Comparison of ENCODE assay signal across 7 mouse cellular contexts in the genomic region with DNA sequence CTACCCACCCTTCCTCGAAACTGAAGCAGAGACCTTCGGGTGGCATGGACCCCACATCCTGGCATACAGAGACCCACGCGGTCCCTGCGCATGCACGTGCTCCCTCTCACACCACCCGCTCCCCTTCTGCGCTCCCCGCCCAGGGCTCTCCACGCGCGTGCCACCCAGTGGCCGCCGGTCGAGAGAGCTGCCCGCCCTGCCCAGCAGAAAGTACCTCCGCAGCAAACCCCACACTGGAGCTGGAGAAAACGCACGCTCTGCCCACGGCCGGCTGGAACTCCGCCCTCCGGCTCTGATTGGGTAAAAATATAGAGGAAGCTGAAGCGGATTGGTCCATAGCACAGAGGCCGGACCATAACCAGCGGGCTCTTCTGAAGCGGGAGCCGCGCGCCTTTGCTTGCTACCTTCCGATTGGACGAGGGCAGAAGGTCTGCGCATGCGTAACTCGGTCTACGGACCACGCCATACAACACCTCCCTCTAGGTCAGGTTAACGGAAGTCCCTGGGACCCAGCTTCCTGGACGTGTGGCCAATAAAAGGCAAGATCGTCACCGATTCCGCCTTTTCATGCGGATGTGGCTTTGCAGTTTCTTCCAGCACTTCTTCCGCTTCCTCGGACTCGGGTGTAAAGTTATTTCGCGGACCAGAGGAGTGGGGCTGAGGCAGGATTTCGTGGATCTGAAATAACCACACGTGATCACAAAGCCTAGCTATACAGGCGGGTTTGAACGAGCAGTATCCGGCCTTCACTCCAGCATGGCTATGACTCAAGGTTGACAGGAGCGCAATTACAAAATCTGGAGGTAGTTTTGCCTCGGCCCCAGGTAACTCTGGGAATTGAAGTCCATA. TPM values are rescaled to one million over a fixed set of nuclear protein-coding genes. Genes with fewer than 3 reads are reported as not detected.
DNase-seq lines count a peak whose midpoint lies in the region; ATAC-seq lines count a peak whose summit lies in the region.

A gene (minus strand): TSS at position 280 of the 849 bp plus-strand sequence.

- peak within 1 kb of the TSS; percentile 63 for H3K4me2 ChIP-seq in embryonic facial prominence, embryonic 11.5 days (ENCODE audit: low read depth, low read length)
- H3K4me2 ChIP-seq in midbrain, embryonic 13.5 days (replicated peaks), result peak within 1 kb of the TSS; percentile 86

- no peaks in the 10 kb centered on the region for H3K4me1 ChIP-seq in embryonic facial prominence, embryonic 11.5 days (ENCODE audit: control insufficient read depth, insufficient read depth, low read length)
- peaks cover 19% of the 10 kb centered on the region for H3K4me1 ChIP-seq in limb, embryonic 10.5 days
- H3K4me1 ChIP-seq in midbrain, embryonic 13.5 days (replicated peaks), result peaks cover 19% of the 10 kb centered on the region

- peak; percentile 99 for DNase-seq in adrenal gland, postnatal 14 days
- DNase-seq in embryonic facial prominence, embryonic 11.5 days (ENCODE audit: low spot score), result peak; percentile 100
- peak; percentile 100 for DNase-seq in kidney, adult 11 months
- peak; percentile 99 for DNase-seq in limb, embryonic 10.5 days (ENCODE audit: low spot score)
- DNase-seq in spleen, adult 12 weeks (ENCODE audit: low spot score), result peak; percentile 94

- peak within 1 kb of the TSS; percentile 67 for H3K4me3 ChIP-seq in embryonic facial prominence, embryonic 11.5 days (ENCODE audit: low read depth, low read length)
- peak within 1 kb of the TSS; percentile 70 for H3K4me3 ChIP-seq in limb, embryonic 10.5 days
- peak within 1 kb of the TSS; percentile 55 for H3K4me3 ChIP-seq in midbrain, embryonic 13.5 days (replicated peaks)

- H3K36me3 ChIP-seq in embryonic facial prominence, embryonic 11.5 days (replicated peaks; ENCODE audit: control insufficient read depth, insufficient read depth, low read depth, low read length), result no peaks in the 10 kb centered on the region
- H3K36me3 ChIP-seq in limb, embryonic 10.5 days, result no peaks in the 10 kb centered on the region
- H3K36me3 ChIP-seq in midbrain, embryonic 13.5 days, result no peaks in the 10 kb centered on the region

- no peaks in the 10 kb centered on the region for H3K9me3 ChIP-seq in embryonic facial prominence, embryonic 11.5 days (replicated peaks; ENCODE audit: control insufficient read depth, low read length)
- no peaks in the 10 kb centered on the region for H3K9me3 ChIP-seq in limb, embryonic 10.5 days (replicated peaks)
- no peaks in the 10 kb centered on the region for H3K9me3 ChIP-seq in midbrain, embryonic 13.5 days

- under 1% methylated on average over 54 of the region's 55 CpGs for WGBS in embryonic facial prominence, embryonic 11.5 days
- under 1% methylated on average over 55 of the region's 55 CpGs for WGBS in limb, embryonic 10.5 days
- WGBS in midbrain, embryonic 13.5 days, result under 1% methylated on average over 55 of the region's 55 CpGs

- no peaks in the 10 kb centered on the region for H3K27me3 ChIP-seq in embryonic facial prominence, embryonic 11.5 days (ENCODE audit: control insufficient read depth, insufficient read depth, low read length)
- no peaks in the 10 kb centered on the region for H3K27me3 ChIP-seq in limb, embryonic 10.5 days (ENCODE audit: low read depth, poor library complexity, severe bottlenecking)
- H3K27me3 ChIP-seq in midbrain, embryonic 13.5 days, result no peaks in the 10 kb centered on the region

- peak within 1 kb of the TSS; percentile 56 for H3K27ac ChIP-seq in embryonic facial prominence, embryonic 11.5 days (replicated peaks; ENCODE audit: low read depth, low read length)
- H3K27ac ChIP-seq in limb, embryonic 10.5 days, result peak within 1 kb of the TSS; percentile 90
- peak within 1 kb of the TSS; percentile 76 for H3K27ac ChIP-seq in midbrain, embryonic 13.5 days

- peak within 1 kb of the TSS; percentile 81 for H3K9ac ChIP-seq in embryonic facial prominence, embryonic 11.5 days (replicated peaks; ENCODE audit: low read length)
- H3K9ac ChIP-seq in midbrain, embryonic 13.5 days (replicated peaks), result peak within 1 kb of the TSS; percentile 74

- peak; percentile 99 for ATAC-seq in embryonic facial prominence, embryonic 11.5 days (replicated peaks; ENCODE audit: insufficient number of reproducible peaks, low FRiP score, low TSS enrichment, low read depth)
- peak; percentile 83 for ATAC-seq in granulocyte monocyte progenitor cell, adult 5-6 weeks (replicated peaks; ENCODE audit: poor library complexity, severe bottlenecking)
- peak; percentile 100 for ATAC-seq in midbrain, embryonic 13.5 days

RNA-seq across cellular contexts. Expression of the gene that starts here (rescaled TPM):
- 3.6 and 5.0 TPM in 2 replicates for total RNA-seq in adrenal gland, postnatal 14 days (2021)
- 12.1 and 13.9 TPM in 2 replicates for polyA plus RNA-seq in embryonic facial prominence, embryonic 11.5 days (2014; fragmentation: Nextera tagmentation; extraction: Ambion mirVana)
- total RNA-seq in granulocyte monocyte progenitor cell, adult 5-6 weeks (2014; fragmentation: Nextera tagmentation), result 12.7 and 16.5 TPM in 2 replicates
- 22.5 and 38.8 TPM in 2 replicates for total RNA-seq in granulocyte monocyte progenitor cell, adult 5-6 weeks (2017)
- 15.2 and 17.5 TPM in 2 replicates for polyA plus RNA-seq in limb, embryonic 10.5 days (2016; fragmentation: Nextera tagmentation; extraction: Ambion mirVana)
- polyA plus RNA-seq in midbrain, embryonic 13.5 days (2015; fragmentation: Nextera tagmentation; extraction: Ambion mirVana), result 7.3 and 7.5 TPM in 2 replicates

Comparison
In these comparisons a context has a peak if more than half of its experiments do, and no peak if none do; other contexts are left out.
1. Peak in every context shown above with its lines: DNase-seq, ATAC-seq, H3K4me3 ChIP-seq and H3K27ac ChIP-seq.